Mouse (Mus musculus) liver, embryonic 11.5 days (tissue): ENCODE measurements at regions not wholly inside any gene's neighbourhood (a gene's known extent, or its start where the extent isn't known, plus 50 kb on each side); places are given as distances from the start of the nearest gene placed in this dataset.

Experiments used
- ATAC-seq: fragments of 200-750 bp; cut with Nextera tagmentation; replicated peaks from 2 replicates; pipeline ENCODE4 v1.8.0; 2017; ENCODE audit warnings: moderate number of reproducible peaks, mild to moderate bottlenecking, moderate TSS enrichment, moderate library complexity; ENCODE audit not compliant: low FRiP score
- DNase-seq: peaks from one replicate; pipeline ENCODE4 v3.0.0-alpha.2; 2017; ENCODE audit warnings: low spot score
- H3K27ac ChIP-seq: fragments of 300-500 bp; sonication (generic); 2 replicates; pipeline ENCODE4 v1.5.1; 2014; ENCODE audit warnings: mild to moderate bottlenecking, low read depth, low read length, control low read depth
- H3K27me3 ChIP-seq: fragments of 300-500 bp; sonication (generic); replicated peaks from 2 replicates; pipeline ENCODE4 v1.6.1; 2014; ENCODE audit warnings: low read length, mixed read lengths; ENCODE audit not compliant: control insufficient read depth, insufficient read depth
- H3K36me3 ChIP-seq: fragments of 300-500 bp; sonication (generic); 2 replicates; pipeline ENCODE4 v1.6.1; 2014; ENCODE audit warnings: mild to moderate bottlenecking, low read length, moderate library complexity, mixed read lengths; ENCODE audit not compliant: control insufficient read depth, insufficient read depth
- H3K4me1 ChIP-seq: fragments of 300-500 bp; sonication (generic); replicated peaks from 2 replicates; pipeline ENCODE4 v1.6.1; 2014; ENCODE audit warnings: low read length, mixed read lengths; ENCODE audit not compliant: control insufficient read depth, insufficient read depth
- H3K4me2 ChIP-seq: fragments of 300-500 bp; sonication (generic); 2 replicates; pipeline ENCODE4 v1.6.1; 2014; ENCODE audit warnings: mild to moderate bottlenecking, control low read depth, moderate library complexity
- H3K4me3 ChIP-seq: fragments of 300-500 bp; sonication (generic); 2 replicates; pipeline ENCODE4 v1.5.1; 2014; ENCODE audit warnings: low read depth, low read length, control low read depth
- H3K9ac ChIP-seq: fragments of 300-500 bp; sonication (generic); 2 replicates; pipeline ENCODE4 v1.6.1; 2014; ENCODE audit warnings: low read depth, low read length, control low read depth
- H3K9me3 ChIP-seq: fragments of 300-500 bp; sonication (generic); 2 replicates; pipeline ENCODE4 v1.6.1; 2016; ENCODE audit warnings: low read length, inconsistent platforms, mixed read lengths; ENCODE audit not compliant: control insufficient read depth
- WGBS: fragments of 180-500 bp; shearing (Covaris S2); extraction: QIAGEN DNeasy Blood & Tissue Kit; methylation state at CpG from one replicate; pipeline ENCODE4 v1.1.7; 2014; 5-methylcytosine and 5-hydroxymethylcytosine counted together

GRCm38 (mm10) chr15:7497852-7498251 is 99.7 kb upstream of the Egflam start:
- H3K4me1 ChIP-seq: no peaks in the 10 kb centered on the region
- no peaks in the 10 kb centered on the region for H3K36me3 ChIP-seq
- no peak overlapping the region for H3K9ac ChIP-seq
- ATAC-seq (no peak), DNase-seq (no peak)
- no peaks in the 10 kb centered on the region for H3K27me3 ChIP-seq
- 91% methylated on average over 4 of the region's 4 CpGs for WGBS
- H3K27ac ChIP-seq: no peak overlapping the region
- H3K4me2 ChIP-seq: no peak overlapping the region
- no peak overlapping the region for H3K4me3 ChIP-seq
- no peaks in the 10 kb centered on the region for H3K9me3 ChIP-seq

- Histone ChIP-seq H3K4me2 (no peak overlapping the region), H3K36me3 (no peaks in the 10 kb centered on the region), H3K9me3 (no peaks in the 10 kb centered on the region), H3K4me1 (no peaks in the 10 kb centered on the region), H3K27me3 (no peaks in the 10 kb centered on the region), H3K27ac (no peak overlapping the region), H3K9ac (no peak overlapping the region), H3K4me3 (no peak overlapping the region)
- DNase-seq (no peak), ATAC-seq (no peak)
- 85% methylated on average over 8 of the region's 8 CpGs for WGBS
Observed at GRCm38 (mm10) chr15:7508535-7508934, 110.3 kb upstream of the Egflam start.

- no peak overlapping the region for H3K27ac ChIP-seq
- no peaks in the 10 kb centered on the region for H3K9me3 ChIP-seq
- no peak overlapping the region for H3K4me3 ChIP-seq
- no peaks in the 10 kb centered on the region for H3K27me3 ChIP-seq
- H3K36me3 ChIP-seq: no peaks in the 10 kb centered on the region
- H3K4me1 ChIP-seq: no peaks in the 10 kb centered on the region
- H3K4me2 ChIP-seq: no peak overlapping the region
- ATAC-seq: no peak
- no peak overlapping the region for H3K9ac ChIP-seq
- 75% methylated on average over 13 of the region's 13 CpGs for WGBS
- DNase-seq: no peak
Observed at GRCm38 (mm10) chr15:7514743-7515273, 116.6 kb upstream of the Egflam start.

- Histone ChIP-seq H3K4me2 (no peak overlapping the region), H3K4me1 (no peaks in the 10 kb centered on the region), H3K9me3 (no peaks in the 10 kb centered on the region), H3K27ac (no peak overlapping the region), H3K36me3 (no peaks in the 10 kb centered on the region), H3K4me3 (no peak overlapping the region), H3K27me3 (no peaks in the 10 kb centered on the region), H3K9ac (no peak overlapping the region)
- DNase-seq (no peak), ATAC-seq (no peak)
- WGBS: 79% methylated on average over 9 of the region's 9 CpGs
Observed at GRCm38 (mm10) chr15:7521611-7522010, 123.4 kb upstream of the Egflam start.

GRCm38 (mm10) chr15:7522902-7523786 is 124.9 kb upstream of the Egflam start:
- no peak for DNase-seq
- no peak for ATAC-seq
- Histone ChIP-seq H3K9me3 (no peaks in the 10 kb centered on the region), H3K9ac (no peak overlapping the region), H3K27ac (no peak overlapping the region), H3K4me3 (no peak overlapping the region), H3K27me3 (no peaks in the 10 kb centered on the region), H3K4me1 (no peaks in the 10 kb centered on the region), H3K4me2 (no peak overlapping the region), H3K36me3 (no peaks in the 10 kb centered on the region)
- 74% methylated on average over 14 of the region's 14 CpGs for WGBS

- no peak for DNase-seq
- WGBS: 21% methylated on average over 5 of the region's 5 CpGs
- Histone ChIP-seq H3K4me2 (no peak overlapping the region), H3K27me3 (no peaks in the 10 kb centered on the region), H3K4me3 (no peak overlapping the region), H3K27ac (no peak overlapping the region), H3K9me3 (no peaks in the 10 kb centered on the region), H3K9ac (no peak overlapping the region), H3K4me1 (no peaks in the 10 kb centered on the region), H3K36me3 (no peaks in the 10 kb centered on the region)
- ATAC-seq: no peak
Observed at GRCm38 (mm10) chr15:7530959-7531588, 132.9 kb upstream of the Egflam start.

GRCm38 (mm10) chr15:7537858-7538257 is 139.7 kb upstream of the Egflam start:
- Histone ChIP-seq H3K4me1 (no peaks in the 10 kb centered on the region), H3K9me3 (no peaks in the 10 kb centered on the region), H3K9ac (no peak overlapping the region), H3K27me3 (no peaks in the 10 kb centered on the region), H3K36me3 (no peaks in the 10 kb centered on the region), H3K4me2 (no peak overlapping the region), H3K4me3 (no peak overlapping the region), H3K27ac (no peak overlapping the region)
- ATAC-seq (no peak), DNase-seq (no peak)
- WGBS: 63% methylated on average over 4 of the region's 4 CpGs

- Histone ChIP-seq H3K4me1 (no peaks in the 10 kb centered on the region), H3K27ac (no peak overlapping the region)
- WGBS: 61% methylated on average over 2 of the region's 2 CpGs
Observed at GRCm38 (mm10) chr15:7553190-7553895, 155.1 kb upstream of the Egflam start.

More at GRCm38 (mm10) chr15:7553190-7553895, 155.1 kb upstream of the Egflam start:
- no peak overlapping the region for H3K4me3 ChIP-seq
- H3K9ac ChIP-seq: no peak overlapping the region
- H3K4me2 ChIP-seq: no peak overlapping the region
- H3K27me3 ChIP-seq: no peaks in the 10 kb centered on the region
- ATAC-seq (no peak), DNase-seq (no peak)
- no peaks in the 10 kb centered on the region for H3K36me3 ChIP-seq
- no peaks in the 10 kb centered on the region for H3K9me3 ChIP-seq
